Mouse (Mus musculus) midbrain, embryonic 14.5 days (tissue): Measurements from ENCODE around the gene H13. TPM values are rescaled to one million over a fixed set of nuclear protein-coding genes. Genes with fewer than 3 reads are reported as not detected.
A peak's percentile ranks its signal among the peaks of the same experiment; 100 is the strongest.

Source experiments
- ATAC-seq: fragments of 200-750 bp; cut with Nextera tagmentation; 2 replicates; pipeline ENCODE4 v1.8.0; 2017; ENCODE audit warnings: moderate number of reproducible peaks, moderate library complexity; ENCODE audit not compliant: low FRiP score, low TSS enrichment
- DNase-seq: peaks from one replicate; pipeline ENCODE4 v3.0.0-alpha.2; 2015
- H3K27ac ChIP-seq: fragments of 300-500 bp; sonication (generic); replicated peaks from 2 replicates; pipeline ENCODE4 v1.5.1; 2014; ENCODE audit warnings: mild to moderate bottlenecking, low read depth, low read length, moderate library complexity
- H3K27me3 ChIP-seq: fragments of 300-500 bp; sonication (generic); 2 replicates; pipeline ENCODE4 v1.6.1; 2014; ENCODE audit warnings: low read length, control low read depth, mixed read lengths; ENCODE audit not compliant: control insufficient read depth, insufficient read depth
- H3K36me3 ChIP-seq: fragments of 300-500 bp; sonication (generic); 2 replicates; pipeline ENCODE4 v1.6.1; 2014; ENCODE audit warnings: low read length, control low read depth; ENCODE audit not compliant: control insufficient read depth, insufficient read depth
- H3K4me1 ChIP-seq: fragments of 300-500 bp; sonication (generic); 2 replicates; pipeline ENCODE4 v1.6.1; 2014; ENCODE audit warnings: mild to moderate bottlenecking, antibody characterized with exemption, low read length, control low read depth; ENCODE audit not compliant: control insufficient read depth, insufficient read depth
- H3K4me2 ChIP-seq: fragments of 300-500 bp; sonication (generic); 2 replicates; pipeline ENCODE4 v1.6.1; 2014; ENCODE audit warnings: mild to moderate bottlenecking, low read length, moderate library complexity
- H3K4me3 ChIP-seq: fragments of 300-500 bp; sonication (generic); replicated peaks from 2 replicates; pipeline ENCODE4 v1.5.1; 2014; ENCODE audit warnings: low read depth, low read length
- H3K9ac ChIP-seq: fragments of 300-500 bp; sonication (generic); replicated peaks from 2 replicates; pipeline ENCODE4 v1.6.1; 2014; ENCODE audit warnings: mild to moderate bottlenecking, low read length, moderate library complexity
- H3K9me3 ChIP-seq: fragments of 300-500 bp; sonication (generic); 2 replicates; pipeline ENCODE4 v1.6.1; 2016; ENCODE audit warnings: low read length, control low read depth, mixed read lengths; ENCODE audit not compliant: control insufficient read depth
- whole genome bisulfite sequencing: fragments of 180-500 bp; shearing (Covaris S2); extraction: QIAGEN DNeasy Blood & Tissue Kit; methylation state at CpG from one replicate; pipeline ENCODE4 v1.1.7; 2014; 5-methylcytosine and 5-hydroxymethylcytosine counted together
- polyA plus RNA-seq: library from polyadenylated mRNA; unstranded; fragments of >200 nt; fragmentation: Nextera tagmentation; extraction: Ambion mirVana; gene quantifications from 2 replicates; pipeline ENCODE4 v1.2.1, GENCODE M21; 2014

Gene H13
- polyA plus RNA-seq, 1 experiment from 2014 or later = 177 TPM

DNA sequence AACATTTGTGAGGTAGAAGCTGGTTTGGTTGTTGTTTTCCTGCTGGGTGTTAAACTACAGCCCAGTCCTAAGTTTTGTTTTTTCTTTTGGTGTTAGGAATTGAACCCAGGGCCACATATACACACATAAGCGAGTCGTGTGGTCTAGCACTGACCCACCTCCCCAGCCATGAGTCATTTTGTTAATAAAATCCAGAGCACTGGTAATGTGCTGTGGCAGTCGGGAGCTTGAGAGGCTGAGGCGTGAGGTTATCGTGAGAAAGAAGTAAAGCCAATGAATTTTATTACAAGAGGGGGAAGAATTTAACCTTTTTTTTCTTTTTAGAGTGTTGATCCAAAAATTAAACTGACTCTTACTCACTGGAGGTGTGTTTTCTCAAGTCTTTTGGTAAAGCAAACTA lies 13.8 kb downstream of the H13 start:
- ATAC-seq = no peak
- H3K4me3 ChIP-seq = no peak overlapping the region
- WGBS = 96% methylated on average over 5 of the region's 5 CpGs

DNA sequence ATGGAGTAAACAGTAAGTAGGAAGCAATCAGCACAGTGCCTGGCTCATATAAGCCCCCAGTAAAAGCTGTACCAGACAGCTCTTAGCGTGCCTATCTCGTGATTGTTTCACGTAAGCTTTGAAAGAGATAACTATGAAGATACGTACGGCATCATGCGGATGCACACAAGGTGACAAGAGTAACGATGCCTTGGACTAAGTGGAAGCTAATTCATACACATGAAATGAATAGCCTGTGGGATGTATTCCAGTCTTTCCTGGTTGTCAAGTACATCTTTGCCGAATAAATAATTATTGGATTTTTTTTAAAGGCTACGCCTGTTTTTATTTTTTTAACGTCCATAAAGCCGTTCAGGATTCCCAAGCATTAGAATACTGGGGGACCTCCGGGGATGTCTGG lies 17.1 kb downstream of the H13 start:
- 60% methylated on average over 12 of the region's 12 CpGs for WGBS
- Histone ChIP-seq H3K27ac (peak overlapping the region; percentile 70), H3K4me1 (no peaks in the 10 kb centered on the region), H3K4me2 (peak overlapping the region; percentile 42), H3K36me3 (peaks cover 93% of the 10 kb centered on the region), H3K27me3 (no peaks in the 10 kb centered on the region), H3K4me3 (peak overlapping the region; percentile 16; the same call in 1 of the 2 replicates), H3K9ac (no peak overlapping the region; the same call in 1 of the 2 replicates), H3K9me3 (no peaks in the 10 kb centered on the region)
- ATAC-seq (peak; percentile 22; the same call in 1 of the 2 replicates), DNase-seq (no peak)

More for the DNA sequence above, 13.8 kb downstream of the H13 start:
- no peak overlapping the region for H3K27ac ChIP-seq
- H3K27me3 ChIP-seq = no peaks in the 10 kb centered on the region
- no peaks in the 10 kb centered on the region for H3K4me1 ChIP-seq
- H3K9me3 ChIP-seq = no peaks in the 10 kb centered on the region
- H3K36me3 ChIP-seq = peaks cover 98% of the 10 kb centered on the region
- no peak overlapping the region for H3K9ac ChIP-seq
- H3K4me2 ChIP-seq = no peak overlapping the region
- DNase-seq = no peak

GRCm38 (mm10) chr2:152686806-152687267 lies 17.6 kb downstream of the H13 start, which contains the start of gene Mcts2:
Mcts2 (plus strand) TSS chr2:152687035.
- WGBS = 53% methylated on average over 45 of the region's 45 CpGs
- peak; percentile 96 for ATAC-seq

GRCm38 (mm10) chr2:152691564-152692217 lies 22.4 kb downstream of the H13 start:
- no peaks in the 10 kb centered on the region for H3K9me3 ChIP-seq
- DNase-seq (peak; percentile 51), ATAC-seq (no peak)
- 0 out of 2 replicates have a peak overlapping the region, but pooled peaks have one; percentile 1 for H3K27ac ChIP-seq
- no peaks in the 10 kb centered on the region for H3K27me3 ChIP-seq
- 80% methylated on average over 7 of the region's 7 CpGs for WGBS
- H3K36me3 ChIP-seq = peaks cover 73% of the 10 kb centered on the region
- no peak overlapping the region for H3K4me2 ChIP-seq
- no peak overlapping the region for H3K4me3 ChIP-seq
- H3K4me1 ChIP-seq = no peaks in the 10 kb centered on the region
- H3K9ac ChIP-seq = no peak overlapping the region

More at GRCm38 (mm10) chr2:152686806-152687267, 17.6 kb downstream of the H13 start, which contains the start of gene Mcts2:
- Histone ChIP-seq H3K27ac (peak within 1 kb of the TSS; percentile 70), H3K9me3 (no peaks in the 10 kb centered on the region), H3K4me2 (peak within 1 kb of the TSS; percentile 70), H3K4me3 (peak within 1 kb of the TSS; percentile 43), H3K27me3 (no peaks in the 10 kb centered on the region), H3K4me1 (no peaks in the 10 kb centered on the region), H3K9ac (peak within 1 kb of the TSS; percentile 39), H3K36me3 (peaks cover 93% of the 10 kb centered on the region)
- peak; percentile 97 for DNase-seq

- peaks cover 71% of the 10 kb centered on the region for H3K36me3 ChIP-seq
- peak; percentile 88 for DNase-seq
- no peaks in the 10 kb centered on the region for H3K27me3 ChIP-seq
- ATAC-seq = peak; percentile 36; the same call in 1 of the 2 replicates
- H3K4me1 ChIP-seq = no peaks in the 10 kb centered on the region
- 0 out of 2 replicates have a peak overlapping the region, but pooled peaks have one; percentile 7 for H3K4me3 ChIP-seq
- no peaks in the 10 kb centered on the region for H3K9me3 ChIP-seq
- peak overlapping the region; percentile 42; the same call in 1 of the 2 replicates for H3K9ac ChIP-seq
- 21% methylated on average over 9 of the region's 9 CpGs for WGBS
- peak overlapping the region; percentile 32; the same call in 1 of the 2 replicates for H3K27ac ChIP-seq
- peak overlapping the region; percentile 50 for H3K4me2 ChIP-seq
Observed at GRCm38 (mm10) chr2:152693233-152693632, 24.0 kb downstream of the H13 start.

- Histone ChIP-seq H3K36me3 (peaks cover 71% of the 10 kb centered on the region), H3K9me3 (no peaks in the 10 kb centered on the region), H3K27me3 (no peaks in the 10 kb centered on the region), H3K4me2 (peak overlapping the region; percentile 50), H3K4me1 (no peaks in the 10 kb centered on the region), H3K4me3 (0 out of 2 replicates have a peak overlapping the region, but pooled peaks have one; percentile 7), H3K9ac (peak overlapping the region; percentile 42; the same call in 1 of the 2 replicates), H3K27ac (peak overlapping the region; percentile 32; the same call in 1 of the 2 replicates)
- WGBS = 92% methylated on average over 13 of the region's 13 CpGs
- ATAC-seq = no peak
- DNase-seq = peak; percentile 14
Observed at GRCm38 (mm10) chr2:152693735-152694134, 24.5 kb downstream of the H13 start.

DNA sequence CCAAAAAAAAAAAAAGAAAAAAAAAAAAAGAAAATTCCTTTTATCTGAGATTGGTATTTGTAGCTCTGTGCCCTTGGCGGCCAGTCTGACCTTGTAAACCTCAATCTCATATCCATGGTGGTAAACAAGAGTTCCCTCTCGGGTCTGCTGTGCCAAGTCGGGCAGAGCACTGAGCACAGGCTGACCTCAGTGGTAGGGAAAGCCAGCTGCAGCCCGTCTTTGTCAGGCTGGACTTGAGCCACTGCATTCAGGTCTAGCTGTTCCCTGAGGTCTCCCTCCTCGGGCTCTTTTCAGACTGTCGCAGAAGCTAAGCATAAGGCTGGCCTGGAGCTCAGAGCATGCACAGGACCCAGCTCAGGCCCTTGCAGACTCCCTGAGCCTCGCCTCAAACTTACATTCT lies 25.4 kb downstream of the H13 start:
- H3K4me3 ChIP-seq = no peak overlapping the region
- no peak overlapping the region for H3K4me2 ChIP-seq
- no peaks in the 10 kb centered on the region for H3K27me3 ChIP-seq
- H3K36me3 ChIP-seq = peaks cover 71% of the 10 kb centered on the region
- no peaks in the 10 kb centered on the region for H3K9me3 ChIP-seq
- no peak overlapping the region for H3K27ac ChIP-seq
- no peak for DNase-seq
- WGBS = 86% methylated on average over 7 of the region's 7 CpGs
- no peak for ATAC-seq
- H3K9ac ChIP-seq = no peak overlapping the region
- H3K4me1 ChIP-seq = no peaks in the 10 kb centered on the region

- ATAC-seq (no peak), DNase-seq (no peak)
- Histone ChIP-seq H3K4me2 (no peak overlapping the region), H3K4me1 (no peaks in the 10 kb centered on the region), H3K4me3 (no peak overlapping the region), H3K9ac (peak overlapping the region; percentile 50; the same call in 1 of the 2 replicates), H3K27ac (no peak overlapping the region; the same call in 1 of the 2 replicates), H3K36me3 (peaks cover 78% of the 10 kb centered on the region), H3K27me3 (no peaks in the 10 kb centered on the region), H3K9me3 (no peaks in the 10 kb centered on the region)
- 77% methylated on average over 10 of the region's 10 CpGs for WGBS
Observed at GRCm38 (mm10) chr2:152696016-152696415, 26.8 kb downstream of the H13 start.
